Mouse (Mus musculus): Measurements from ENCODE around the gene Rce1.
A peak's percentile ranks its signal among the peaks of the same experiment; 100 is the strongest.

The Rce1 gene

DNA sequence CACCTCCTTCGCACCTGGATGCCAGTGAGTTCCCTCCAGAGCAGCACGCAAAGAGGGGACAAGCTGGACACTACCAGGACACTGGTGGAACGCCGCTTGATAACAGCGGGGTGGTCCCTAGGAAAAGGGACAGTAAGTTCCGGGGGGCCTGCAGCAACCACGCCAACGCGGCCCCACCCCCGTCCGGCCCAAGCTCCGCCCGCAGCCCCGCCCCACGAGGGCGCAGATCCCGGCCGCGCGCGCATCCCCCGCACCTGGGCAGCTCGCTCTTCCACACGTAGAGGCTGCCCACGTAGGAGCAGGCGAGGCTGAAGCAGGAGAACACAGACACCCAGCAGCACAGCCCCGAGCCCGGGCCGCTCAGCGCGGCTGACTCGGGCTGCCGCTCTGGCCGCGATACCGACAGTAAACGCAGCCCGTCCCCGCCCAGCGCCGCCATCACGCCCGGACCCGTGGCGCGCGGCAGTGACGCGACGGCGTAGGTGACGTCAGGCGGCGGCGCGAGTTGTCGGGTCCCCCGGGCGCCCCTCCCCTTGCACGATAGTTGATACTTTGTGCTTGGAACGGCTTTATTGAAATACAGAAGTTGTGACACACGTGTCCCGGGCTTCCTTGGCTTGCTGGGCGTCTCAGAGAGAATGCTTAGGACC, at the start of gene Rce1:
Gene Rce1, minus strand, starts transcription at position 463 of the 650 bp plus-strand sequence.
- peak; percentile 88 for DNase-seq (ENCODE audit: low read depth, low spot score)

DNA sequence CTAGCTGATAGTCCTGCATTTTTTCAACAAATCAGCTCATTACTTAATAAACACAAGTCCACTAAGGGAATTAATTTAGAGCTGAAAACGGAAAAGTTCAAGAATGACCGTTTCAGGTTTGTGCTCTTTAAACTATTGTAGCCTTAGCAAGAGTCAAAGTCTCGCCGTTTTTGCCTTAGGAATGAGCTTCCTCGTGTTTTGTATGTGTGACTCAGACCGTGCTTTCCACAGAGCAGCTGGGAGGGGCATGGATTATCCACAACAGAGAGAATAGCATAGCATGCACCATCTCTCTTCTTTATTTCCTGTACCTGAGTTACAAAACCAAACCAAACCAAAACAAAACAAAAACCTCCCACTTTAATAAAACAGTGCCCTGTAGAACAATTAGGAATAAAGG, 47.0 kb upstream of the Rce1 start:
- DNase-seq (ENCODE audit: low read depth, low spot score), result peak; percentile 59

DNA sequence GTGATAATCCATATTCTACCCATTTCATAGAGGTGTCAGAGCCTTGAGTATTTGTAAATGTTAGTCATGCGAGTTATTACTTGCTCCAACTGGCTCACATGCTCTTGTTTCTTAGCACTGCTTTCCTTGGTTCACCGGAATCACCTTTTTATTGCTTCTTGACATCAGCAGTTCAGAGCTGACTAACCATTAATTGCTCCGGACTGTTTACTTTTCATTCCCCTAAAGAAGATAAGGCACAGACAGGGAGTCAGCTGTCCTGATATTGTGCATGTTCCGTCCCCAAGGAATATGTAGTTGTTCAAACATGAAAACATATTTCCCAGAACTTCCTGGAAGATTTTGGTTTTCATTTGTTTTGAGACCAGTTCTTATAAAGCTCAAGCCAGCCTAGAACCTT, 45.3 kb upstream of the Rce1 start:
- DNase-seq (ENCODE audit: low read depth, low spot score), result no peak

DNA sequence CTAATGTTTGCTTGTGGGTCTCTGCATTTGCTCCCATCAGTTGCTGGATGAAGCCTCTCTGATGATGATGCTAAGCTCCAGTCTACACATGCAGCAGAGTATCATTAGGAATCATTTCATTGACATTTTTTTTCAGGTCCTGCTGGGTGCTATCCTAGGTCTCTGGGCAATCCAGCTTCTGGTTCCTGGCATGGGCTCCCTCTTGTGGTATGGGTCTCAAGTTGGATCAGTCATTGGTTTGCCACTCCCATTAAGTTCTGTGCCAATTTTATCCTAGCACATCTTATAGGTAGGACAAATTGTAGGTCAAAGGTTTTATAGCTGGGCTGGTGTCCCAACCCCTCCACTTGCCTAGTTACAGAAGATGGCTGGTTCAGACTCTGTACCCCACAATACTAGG, 41.4 kb upstream of the Rce1 start:
- peak; percentile 33 for DNase-seq (ENCODE audit: low read depth, low spot score)

DNA sequence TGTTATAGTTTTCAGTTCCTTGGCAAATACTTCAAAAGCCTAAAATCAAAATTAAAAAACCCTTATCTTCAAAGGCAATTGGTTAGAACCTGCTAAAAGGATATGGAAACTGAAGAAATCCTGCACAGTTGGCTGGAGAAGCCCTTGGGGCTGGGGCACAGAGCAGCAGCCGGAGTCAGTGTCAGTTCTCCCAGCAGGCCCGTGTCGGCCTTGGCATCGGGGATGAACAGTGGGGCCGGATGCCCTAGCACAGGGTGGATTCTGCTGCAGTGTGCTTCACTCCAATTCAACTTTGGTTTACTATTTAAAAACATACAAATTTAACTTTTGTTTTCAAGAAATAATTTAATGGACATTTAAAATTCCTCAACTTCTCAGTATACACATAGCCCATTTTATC, 32.7 kb upstream of the Rce1 start:
- no peak for DNase-seq (ENCODE audit: low read depth, low spot score)

DNA sequence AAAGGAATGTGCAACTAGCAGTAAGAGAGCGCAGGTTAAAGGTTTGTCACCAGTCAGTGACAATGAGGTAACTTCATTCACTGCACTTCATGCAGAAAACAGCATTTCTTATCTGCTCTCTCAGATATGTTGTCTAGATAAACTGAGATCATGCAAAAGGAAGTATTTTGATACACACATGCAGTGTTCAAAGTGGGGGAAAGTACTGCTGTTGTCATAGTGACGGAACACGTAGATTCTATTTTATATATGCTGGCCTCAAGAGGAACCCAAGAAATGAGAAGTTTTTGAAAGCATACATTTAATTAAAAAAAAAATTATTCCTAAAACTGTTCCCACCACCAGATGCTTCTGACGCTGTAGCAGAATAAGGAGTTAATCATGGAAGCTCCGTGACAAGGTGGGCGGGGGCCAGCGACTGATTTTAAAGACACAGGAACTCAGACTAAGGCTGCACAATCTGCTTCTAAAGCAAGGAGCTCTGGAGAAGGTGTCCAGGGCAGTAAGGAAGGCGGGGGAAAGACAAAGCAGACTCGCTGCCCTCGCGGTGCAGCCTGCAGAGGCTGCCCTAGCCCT, 21.6 kb upstream of the Rce1 start:
- DNase-seq (ENCODE audit: low read depth, low spot score), result no peak

DNA sequence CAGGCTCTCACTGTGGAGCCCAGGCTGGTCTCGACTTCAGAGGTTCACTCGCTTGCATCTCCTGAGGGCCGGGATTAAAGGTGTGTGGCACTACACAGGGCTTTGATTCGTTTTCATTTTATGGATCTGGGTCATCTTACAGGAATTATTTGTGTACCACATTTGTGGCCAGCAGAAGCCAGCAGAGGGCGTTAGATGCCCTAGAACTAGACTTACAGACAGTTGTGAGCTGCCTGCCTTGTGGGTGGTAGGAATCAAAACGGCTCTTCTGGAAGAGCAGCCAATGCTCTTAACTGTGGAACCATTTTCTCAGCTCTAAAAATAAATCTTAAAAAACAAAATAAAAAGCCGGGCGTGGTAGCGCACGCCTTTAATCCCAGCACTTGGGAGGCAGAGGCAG, 18.8 kb upstream of the Rce1 start:
- DNase-seq (ENCODE audit: low read depth, low spot score), result peak; percentile 46

DNA sequence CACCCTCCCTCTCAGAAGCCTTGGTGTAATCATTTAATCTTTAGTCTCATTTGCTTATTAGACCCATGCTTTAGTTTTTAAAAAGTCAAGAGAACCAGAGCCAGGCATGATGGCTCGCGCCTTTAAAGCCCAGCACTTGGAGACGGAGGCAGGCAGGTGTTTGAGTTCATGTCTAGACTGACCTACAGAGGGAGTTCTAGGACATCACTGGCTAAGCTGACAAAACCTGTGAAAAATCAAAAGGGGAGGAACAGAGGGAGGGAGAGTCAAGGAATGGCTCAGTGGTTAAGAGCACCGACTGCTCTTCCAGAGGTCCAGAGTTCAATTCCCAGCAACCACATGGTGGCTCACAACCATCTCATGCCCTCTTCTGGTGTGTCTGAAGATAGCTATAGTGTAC, 10.5 kb upstream of the Rce1 start:
- no peak for DNase-seq (ENCODE audit: low read depth, low spot score)

DNA sequence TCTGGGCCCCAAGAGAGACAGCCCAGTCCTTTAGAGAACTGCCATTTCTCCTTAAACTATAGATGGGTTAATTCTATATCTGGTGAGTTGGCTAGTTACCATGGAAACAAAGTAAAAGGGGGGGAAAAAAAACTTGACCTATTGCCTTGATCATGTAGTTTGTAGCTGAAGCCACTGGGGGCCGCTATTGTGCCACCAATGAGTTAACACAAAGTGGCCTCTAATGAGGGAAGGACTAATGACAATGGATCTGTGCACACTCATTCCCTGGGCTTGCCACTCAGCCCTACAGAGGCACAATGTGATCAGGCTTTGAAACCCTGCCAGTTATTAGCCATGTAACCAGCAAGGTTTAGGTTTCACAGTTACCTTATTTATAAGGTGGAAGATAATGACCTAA, 3.4 kb upstream of the Rce1 start:
- DNase-seq (ENCODE audit: low read depth, low spot score), result peak; percentile 84

DNA sequence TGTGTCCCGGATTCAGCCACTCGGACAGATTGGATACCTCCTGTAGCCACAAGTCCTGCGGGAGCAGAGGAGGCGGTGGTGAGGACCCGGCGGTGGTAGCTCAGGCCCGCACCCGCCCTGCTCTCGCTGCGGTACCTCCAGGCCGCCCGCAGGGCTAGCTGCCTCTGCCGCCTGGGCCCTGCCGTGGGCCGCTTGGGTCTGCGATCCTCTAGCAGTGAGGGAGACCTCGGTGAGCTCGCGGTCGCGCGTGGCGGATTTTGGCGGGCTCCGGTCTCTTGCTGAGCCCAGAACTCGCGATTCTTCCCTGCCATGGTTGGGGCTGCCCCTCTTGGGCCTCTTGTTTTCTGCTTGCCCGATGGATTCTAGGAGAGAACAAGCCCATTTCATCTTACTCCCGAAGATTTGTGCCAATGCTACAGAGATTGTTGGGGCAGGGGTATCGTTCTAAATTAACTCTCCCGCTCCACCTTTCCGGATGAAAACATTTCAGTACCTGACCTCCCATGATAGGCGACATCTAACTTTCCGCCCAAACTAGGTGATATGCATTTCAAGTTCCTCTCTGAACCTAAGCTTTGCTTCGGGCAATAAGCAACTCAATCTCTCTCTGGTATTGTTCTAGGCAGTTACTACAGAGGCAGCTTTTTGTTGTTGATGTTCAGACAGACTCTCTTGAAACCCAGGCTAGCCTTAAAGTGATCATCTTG, 541 bp upstream of the Rce1 start:
- DNase-seq (ENCODE audit: low read depth, low spot score), result peak; percentile 58

DNA sequence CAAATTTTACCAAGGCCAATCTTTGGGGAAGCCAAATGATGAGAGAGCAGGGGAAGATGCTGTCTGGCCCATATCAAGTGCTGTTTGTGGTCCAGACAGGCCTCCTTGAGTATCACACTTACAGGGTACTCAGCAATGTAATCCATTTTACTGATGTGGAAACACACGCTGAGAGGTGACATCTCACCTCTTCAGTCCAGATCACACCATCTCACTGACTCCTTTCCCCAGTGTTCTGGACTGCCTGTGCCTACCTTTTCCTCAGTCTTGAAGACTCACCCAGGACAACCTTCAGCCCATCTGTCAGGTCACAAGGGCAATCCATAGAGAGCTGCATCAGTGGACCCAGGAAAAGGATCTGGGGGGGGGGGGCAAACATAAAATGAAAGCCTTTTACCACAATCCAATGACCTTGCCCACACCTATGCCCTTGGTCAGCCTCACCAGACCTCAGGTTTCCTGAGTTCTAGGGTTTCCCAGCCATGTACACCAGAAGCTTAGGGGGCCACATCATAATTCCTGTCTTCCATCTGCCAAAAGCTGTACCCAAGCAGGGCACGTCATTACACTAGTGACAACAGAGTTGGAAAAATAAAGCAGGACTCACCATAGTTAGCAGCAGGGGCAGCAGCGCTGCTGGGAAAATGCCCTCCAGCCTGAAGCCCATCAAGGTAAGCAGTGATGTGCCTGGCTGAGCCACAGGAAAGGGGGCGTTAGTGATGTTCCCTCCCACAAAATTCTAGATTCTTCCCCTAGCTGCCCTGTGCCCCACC, 849 bp downstream of the Rce1 start:
- no peak for DNase-seq (ENCODE audit: low read depth, low spot score)

DNA sequence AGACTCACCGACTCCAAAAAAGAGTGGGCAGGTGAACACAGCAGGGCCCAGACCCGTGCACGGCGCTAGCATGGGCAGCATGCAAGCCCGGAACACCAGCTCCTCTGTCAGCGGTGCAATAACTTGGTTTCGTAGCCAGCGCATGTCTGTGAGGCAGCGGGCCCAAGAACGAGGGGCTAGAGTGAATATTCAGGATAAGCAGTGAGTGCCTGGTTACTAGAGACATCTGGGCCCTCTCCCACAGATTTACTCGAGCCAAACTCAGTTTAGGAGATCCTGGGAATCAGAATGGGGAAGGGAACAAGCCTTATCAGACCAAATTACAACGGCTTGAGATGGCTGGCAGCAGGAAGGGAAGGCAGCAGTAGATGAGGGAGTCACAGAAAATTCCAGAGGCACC, 1.4 kb downstream of the Rce1 start:
- no peak for DNase-seq (ENCODE audit: low read depth, low spot score)

DNA sequence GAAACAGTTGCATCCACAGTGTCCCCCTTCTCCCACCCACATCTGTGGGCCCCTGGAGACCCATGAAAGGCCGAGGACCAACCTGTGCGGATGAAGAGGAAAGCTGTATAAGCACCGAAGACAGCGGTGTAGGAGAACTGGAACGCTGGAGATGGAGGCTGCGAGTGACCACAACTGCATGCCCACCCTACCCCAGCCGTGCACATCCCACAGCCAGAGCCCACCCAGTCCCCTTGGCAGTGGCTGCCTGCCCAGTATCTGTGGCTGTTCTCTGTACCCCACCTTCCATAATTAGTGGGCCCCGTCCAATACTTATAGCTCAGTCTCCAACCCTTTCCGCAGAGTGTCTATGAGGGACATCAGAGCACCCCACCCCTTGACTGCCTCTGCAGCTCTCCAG, 2.0 kb downstream of the Rce1 start:
- DNase-seq (ENCODE audit: low read depth, low spot score), result no peak

DNA sequence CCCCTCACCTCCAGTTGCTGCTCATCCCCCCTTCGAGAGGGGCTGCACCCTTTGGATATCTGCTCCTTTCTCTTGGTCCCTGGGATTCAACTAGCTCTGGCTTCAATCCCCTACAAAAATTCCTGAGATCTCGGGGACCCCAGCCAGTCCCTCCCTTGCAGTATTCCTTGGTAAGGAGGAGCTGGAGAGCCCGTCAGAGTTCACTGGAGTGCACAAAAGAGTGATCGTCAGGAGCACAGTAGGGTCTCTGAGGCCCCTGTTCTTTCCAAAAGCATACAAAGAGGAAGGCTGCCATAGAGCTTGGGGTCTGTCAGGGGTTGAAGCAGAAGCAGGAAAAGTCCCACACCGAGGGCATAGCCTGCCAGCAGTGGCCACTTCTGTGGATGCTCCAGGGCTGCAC, 2.7 kb downstream of the Rce1 start:
- DNase-seq (ENCODE audit: low read depth, low spot score), result no peak

DNA sequence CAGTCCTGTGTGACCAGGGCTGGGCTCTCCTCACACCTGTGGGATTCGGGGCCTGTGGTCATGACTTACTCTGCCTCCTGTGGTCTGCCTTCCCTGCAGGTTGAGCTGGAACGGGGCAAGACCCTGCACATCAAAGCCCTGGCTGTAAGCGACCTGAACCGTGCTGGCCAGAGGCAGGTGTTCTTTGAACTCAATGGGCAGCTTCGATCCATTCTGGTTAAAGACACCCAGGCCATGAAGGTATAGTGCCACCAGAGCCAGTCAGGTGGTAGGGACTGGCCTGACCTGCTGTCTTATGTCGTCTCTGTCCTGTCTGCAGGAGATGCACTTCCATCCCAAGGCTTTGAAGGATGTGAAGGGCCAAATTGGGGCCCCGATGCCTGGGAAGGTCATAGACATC, 4.7 kb downstream of the Rce1 start:
- no peak for DNase-seq (ENCODE audit: low read depth, low spot score)

DNA sequence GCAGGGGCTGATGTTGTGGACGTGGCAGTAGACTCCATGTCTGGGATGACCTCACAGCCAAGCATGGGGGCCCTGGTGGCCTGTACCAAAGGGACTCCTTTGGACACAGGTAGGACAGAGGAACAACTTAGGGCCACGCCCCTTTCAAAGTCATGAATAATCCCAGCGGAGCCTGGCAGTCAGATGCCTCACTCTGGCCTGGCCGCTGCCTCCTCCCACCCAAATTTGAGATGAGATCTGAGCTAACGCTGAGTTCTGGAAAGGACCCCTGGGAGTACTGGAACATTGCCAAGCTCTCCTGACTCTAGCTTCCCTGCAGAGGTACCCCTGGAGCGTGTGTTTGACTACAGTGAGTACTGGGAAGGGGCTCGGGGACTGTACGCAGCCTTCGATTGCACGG, 6.0 kb downstream of the Rce1 start:
- no peak for DNase-seq (ENCODE audit: low read depth, low spot score)

DNA sequence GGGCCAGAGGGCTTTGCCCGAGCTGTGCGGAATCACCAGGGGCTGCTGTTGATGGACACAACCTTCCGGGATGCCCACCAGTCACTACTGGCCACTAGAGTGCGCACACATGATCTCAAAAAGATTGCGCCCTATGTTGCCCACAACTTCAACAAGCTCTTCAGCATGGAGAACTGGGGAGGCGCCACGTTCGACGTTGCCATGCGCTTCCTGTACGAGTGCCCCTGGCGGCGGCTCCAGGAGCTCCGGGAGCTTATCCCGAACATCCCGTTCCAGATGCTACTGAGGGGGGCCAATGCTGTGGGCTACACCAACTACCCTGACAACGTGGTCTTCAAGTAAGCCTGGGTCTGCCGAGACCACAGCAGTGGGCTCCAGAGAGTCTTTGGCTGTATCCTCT, 7.3 kb downstream of the Rce1 start:
- DNase-seq (ENCODE audit: low read depth, low spot score), result no peak

DNA sequence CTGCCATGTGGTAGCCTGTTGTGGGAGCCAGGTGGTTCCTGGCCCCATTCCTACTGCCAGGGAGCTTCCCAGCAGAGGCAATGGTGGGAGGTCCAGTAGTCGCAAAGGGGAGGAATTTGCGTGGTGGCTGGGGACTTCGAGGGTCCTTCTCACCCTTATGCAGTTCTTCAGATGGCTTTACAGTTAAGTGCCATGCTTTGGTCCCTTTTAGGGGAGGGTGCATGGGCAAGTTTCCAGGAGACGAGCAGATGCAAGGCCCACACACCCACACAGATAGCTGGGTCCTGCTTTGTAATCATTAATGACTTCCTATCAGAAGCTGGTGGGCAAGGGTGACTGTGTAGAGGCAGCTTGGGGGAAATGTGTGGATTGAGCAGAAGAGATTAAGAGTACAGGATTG, 8.9 kb downstream of the Rce1 start:
- DNase-seq (ENCODE audit: low read depth, low spot score), result no peak

DNA sequence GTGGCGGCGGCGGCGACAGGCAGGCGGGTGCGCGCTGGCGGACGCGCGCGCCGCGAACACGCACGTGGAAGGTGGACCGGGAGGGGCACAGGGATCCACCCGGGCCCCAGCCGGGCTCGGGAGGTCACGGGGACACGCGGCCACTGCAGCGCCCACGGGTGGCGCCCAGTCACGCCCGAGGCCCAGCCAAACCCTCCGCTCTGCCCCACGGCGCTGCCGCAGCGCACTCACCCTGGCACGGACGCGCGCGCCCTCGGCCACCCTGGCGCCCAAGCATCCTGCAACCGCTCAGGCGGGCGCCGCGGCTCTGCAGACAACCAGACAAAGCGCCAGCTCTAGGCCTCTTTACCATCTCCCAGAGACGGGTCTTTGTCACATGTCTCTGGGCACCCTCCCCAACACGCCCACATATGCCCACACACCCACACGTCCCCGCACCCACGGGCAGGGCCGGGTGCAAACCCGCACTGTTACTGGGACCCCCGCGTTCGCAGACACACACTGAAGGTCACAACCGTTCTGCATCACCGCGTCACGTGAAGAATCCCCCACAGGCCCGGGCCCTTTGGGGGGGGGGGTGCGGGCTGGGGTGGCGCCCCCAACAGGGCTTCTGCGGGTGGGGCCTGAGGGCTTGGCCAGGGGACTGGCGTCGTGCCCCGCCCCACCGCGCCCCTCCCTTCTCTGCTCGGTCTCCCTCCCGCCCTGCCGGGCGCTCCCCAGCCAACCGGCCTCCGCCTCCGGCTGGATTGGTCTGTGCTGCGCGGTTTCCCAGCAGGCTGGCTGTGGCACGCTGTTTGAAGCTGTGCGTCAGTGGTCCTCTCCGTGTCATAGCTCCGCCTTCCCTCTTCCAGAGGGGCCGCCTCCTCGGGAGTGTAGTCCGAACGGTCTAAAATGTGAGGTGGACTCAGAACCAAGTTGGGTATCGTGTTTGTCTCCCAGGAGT, 10.0 kb downstream of the Rce1 start, which contains the start of gene Lrfn4:
Gene Lrfn4, minus strand, starts transcription at position 517 of the 943 bp plus-strand sequence.
- peak; percentile 96 for DNase-seq (ENCODE audit: low read depth, low spot score)

DNA sequence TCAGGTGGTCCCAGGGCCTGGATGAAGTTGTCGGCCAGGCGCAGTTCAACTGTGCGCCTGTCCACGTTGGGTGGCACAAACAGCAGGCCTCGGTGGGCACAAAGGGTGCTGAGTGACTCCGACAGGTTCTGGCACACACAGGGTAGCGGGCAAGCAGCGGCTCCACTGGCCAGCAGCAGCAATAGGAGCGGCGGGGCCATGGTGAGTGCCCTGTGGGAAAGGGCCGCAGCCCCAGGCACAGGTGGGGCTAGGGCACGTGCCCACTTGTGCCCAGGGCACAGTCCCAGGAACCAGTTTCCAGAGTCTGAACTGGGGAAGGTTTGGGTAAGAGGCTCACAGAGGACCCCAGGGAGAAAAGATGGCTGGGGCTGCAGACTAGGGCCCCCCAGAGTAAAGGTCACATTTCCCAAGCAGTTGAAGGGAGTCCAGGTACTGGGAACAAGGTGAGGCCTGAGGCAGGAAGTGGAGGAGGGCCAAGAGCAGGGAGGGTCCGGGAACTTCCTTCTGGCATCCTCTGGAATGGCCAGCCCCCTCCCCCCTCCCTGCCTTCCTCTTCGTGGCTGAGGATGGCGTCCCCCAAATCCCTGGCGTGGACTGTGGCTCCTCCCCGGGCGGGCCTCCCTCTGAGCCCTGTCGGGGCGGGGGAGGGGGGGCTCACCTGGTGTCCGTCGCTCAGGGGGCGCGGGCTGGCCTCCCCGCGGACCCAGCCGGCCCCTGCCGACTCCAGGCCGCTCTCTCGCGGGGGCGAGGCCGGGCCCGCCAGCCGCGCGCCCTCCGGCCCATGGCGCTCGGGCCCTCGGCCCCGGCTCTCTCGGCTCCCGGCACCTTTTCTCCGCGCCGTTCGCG, 10.9 kb downstream of the Rce1 start:
- DNase-seq (ENCODE audit: low read depth, low spot score), result peak; percentile 34

Data from 3T3-L1 (cell line).